Mouse (Mus musculus) embryonic fibroblast, embryonic 13.5 days (primary cell): Measurements from ENCODE around the gene Gm14085.
"Not testable (repeated sequence)": the region's sequence is repeated elsewhere in the genome, so short reads cannot be mapped to it uniquely, and the experiment has no call there.

Experiments used
- CTCF ChIP-seq: IDR thresholded peaks from 2 replicates; pipeline ENCODE4 v1.5.1; 2011; ENCODE audit warnings: mild to moderate bottlenecking, control low read depth, low read length, moderate library complexity, borderline replicate concordance; ENCODE audit not compliant: insufficient read depth
- POLR2A ChIP-seq: IDR thresholded peaks from 2 replicates; pipeline ENCODE4 v1.6.1; 2011; ENCODE audit warnings: low read depth, mild to moderate bottlenecking, control low read depth, low read length, moderate library complexity

DNA sequence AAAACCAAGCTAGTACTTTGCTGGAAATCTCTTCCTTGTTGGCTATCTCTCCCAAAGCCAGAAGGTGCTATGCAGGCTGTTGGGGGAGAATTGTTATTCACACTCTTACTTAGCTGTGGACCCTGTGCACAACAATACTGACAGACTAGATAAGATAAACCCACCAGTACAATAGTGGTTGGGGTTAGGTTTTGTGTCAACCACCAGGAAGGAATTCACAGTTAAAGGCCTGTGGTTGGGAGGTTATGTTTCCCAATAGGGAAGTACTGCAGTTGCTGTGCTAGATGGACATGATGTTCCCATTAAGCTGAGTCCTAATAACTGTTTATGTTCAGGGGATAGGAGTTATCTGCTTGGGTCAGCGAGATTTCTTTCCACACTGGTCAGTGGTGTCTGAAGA, 954 bp upstream of the Gm14085 start:
- not testable (repeated sequence) for TF ChIP-seq CTCF, POLR2A
